Mouse (Mus musculus): ENCODE measurements around the gene Olfr711. TPM values are rescaled to one million over a fixed set of nuclear protein-coding genes. Genes with fewer than 3 reads are reported as not detected.

Gene Olfr711
- not detected for total RNA-seq (2023)

GRCm38 (mm10) chr7:106975353-106975752, at the start of gene Olfr711:
Gene Olfr711 (minus strand): TSS chr7:106975453.

GRCm38 (mm10) chr7:107005972-107006371, 30.7 kb upstream of the Olfr711 start, which contains the start of gene Olfr2:
Gene Olfr2 (minus strand): TSS chr7:107006072.

GRCm38 (mm10) chr7:106963837-106964236, 11.4 kb downstream of the Olfr711 start, which contains the start of gene Olfr6:
Gene Olfr6 (minus strand): TSS chr7:106963937.

GRCm38 (mm10) chr7:106948212-106948611, 27.0 kb downstream of the Olfr711 start, which contains the start of gene Olfr710:
Gene Olfr710 (minus strand): TSS chr7:106948312.

GRCm38 (mm10) chr7:106932119-106932518, 43.1 kb downstream of the Olfr711 start, which contains the start of gene Olfr709-ps1:
Gene Olfr709-ps1 (minus strand): TSS chr7:106932219.

Other genes starting within 250 kb of the Olfr711 start
- gene Olfr697, start 233.0 kb downstream of the Olfr711 start, total RNA-seq (2023) = not detected
- not detected for gene Olfr698, start 220.1 kb downstream of the Olfr711 start, total RNA-seq (2023)
- not detected for gene Olfr699, start 182.3 kb downstream of the Olfr711 start, total RNA-seq (2023)
- gene Olfr700, start 166.6 kb downstream of the Olfr711 start, total RNA-seq (2023) = not detected
- not detected for gene Olfr701, start 161.3 kb downstream of the Olfr711 start, total RNA-seq (2023)
- not detected for gene Olfr702, start 141.6 kb downstream of the Olfr711 start, total RNA-seq (2023)
- gene Olfr703, start 132.1 kb downstream of the Olfr711 start, total RNA-seq (2023) = not detected
- not detected for gene Olfr704, start 112.3 kb downstream of the Olfr711 start, total RNA-seq (2023)
- not detected for gene Olfr705, start 98.6 kb downstream of the Olfr711 start, total RNA-seq (2023)
- not detected for gene Olfr706, start 87.3 kb downstream of the Olfr711 start, total RNA-seq (2023)
- not detected for gene Olfr707, start 74.2 kb downstream of the Olfr711 start, total RNA-seq (2023)
- gene Olfr1532-ps1, start 67.5 kb downstream of the Olfr711 start, total RNA-seq (2023) = not detected
- gene Olfr709-ps1, start 43.2 kb downstream of the Olfr711 start, total RNA-seq (2023) = under 1 TPM; 0.20 to 0.21 TPM
- gene Olfr710, start 27.1 kb downstream of the Olfr711 start, total RNA-seq (2023) = not detected
- gene Olfr6, start 11.5 kb downstream of the Olfr711 start, total RNA-seq (2023) = not detected
- gene Olfr2, start 30.6 kb upstream of the Olfr711 start, total RNA-seq (2023) = not detected
- not detected for gene Olfr713, start 55.7 kb upstream of the Olfr711 start, total RNA-seq (2023)
- not detected for gene Olfr714, start 95.5 kb upstream of the Olfr711 start, total RNA-seq (2023)
- gene Olfr17, start 117.8 kb upstream of the Olfr711 start, total RNA-seq (2023) = not detected
- not detected for gene Olfr715b, start 134.9 kb upstream of the Olfr711 start, total RNA-seq (2023)
- gene Olfr715, start 155.6 kb upstream of the Olfr711 start, total RNA-seq (2023) = not detected
- not detected for gene Olfr716, start 162.9 kb upstream of the Olfr711 start, total RNA-seq (2023)
- not detected for gene Nlrp14, start 191.5 kb upstream of the Olfr711 start, total RNA-seq (2023)
- not detected for gene Rbmxl2, start 234.0 kb upstream of the Olfr711 start, total RNA-seq (2023)

Data from T-cell, adult 66 days (primary cell).